Mouse (Mus musculus) macrophage (primary cell): Measurements from ENCODE around the gene Exph5. TPM values are rescaled to one million over a fixed set of nuclear protein-coding genes. Genes with fewer than 3 reads are reported as not detected.

Experiments
- H3K27ac ChIP-seq: fragments of 350-480 bp; formaldehyde crosslinking; 2 replicates; pipeline ENCODE4 v1.9.0; 2021
- H3K36me3 ChIP-seq: fragments of 350-480 bp; formaldehyde crosslinking; 2 replicates; pipeline ENCODE4 v1.9.0; 2021; ENCODE audit errors: inconsistent target
- H3K4me3 ChIP-seq: fragments of 350-480 bp; formaldehyde crosslinking; 2 replicates; pipeline ENCODE4 v1.9.0; 2021; ENCODE audit errors: inconsistent target
- H3K79me2 ChIP-seq: fragments of 350-480 bp; formaldehyde crosslinking; 2 replicates; pipeline ENCODE4 v1.9.0; 2021; ENCODE audit errors: inconsistent target
- WGBS: methylation state at CpG from one replicate; pipeline ENCODE4 v1.1.7; 2026; ENCODE audit warnings: inconsistent platforms; ENCODE audit not compliant: missing documents; 5-methylcytosine and 5-hydroxymethylcytosine counted together
- polyA plus RNA-seq: library from polyadenylated mRNA; stranded (reverse); fragments of 250-400 nt; gene quantifications from 3 replicates; pipeline ENCODE4 v1.2.4, GENCODE M21; 2018; ENCODE audit warnings: inconsistent platforms

Gene Exph5
- polyA plus RNA-seq, 1 experiment from 2014 or later = not detected

DNA sequence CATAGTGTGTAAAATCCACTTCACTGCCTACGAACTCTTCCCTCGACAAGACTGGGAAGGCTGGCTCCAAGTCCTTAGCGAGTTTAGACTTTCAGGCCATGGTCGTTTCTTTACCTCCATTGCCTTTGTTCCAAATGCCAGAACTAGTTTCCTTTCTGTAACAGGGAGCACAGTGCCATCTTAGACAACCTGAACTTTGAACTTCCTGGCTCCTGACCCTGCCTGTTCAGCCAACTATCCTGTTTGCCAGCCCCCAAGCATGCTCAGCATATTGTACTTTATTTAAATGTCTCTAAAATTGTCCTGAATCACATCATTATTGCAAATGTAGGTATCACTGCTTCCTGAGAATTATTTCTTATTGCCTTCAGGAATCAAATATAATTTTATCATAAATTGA is 32.0 kb downstream of the Exph5 start:
- H3K4me3 ChIP-seq = no peak overlapping the region
- H3K36me3 ChIP-seq = no peaks in the 10 kb centered on the region
- no peaks in the 10 kb centered on the region for H3K79me2 ChIP-seq
- WGBS = 93% methylated on average over 4 of the region's 4 CpGs
- H3K27ac ChIP-seq = no peak overlapping the region

DNA sequence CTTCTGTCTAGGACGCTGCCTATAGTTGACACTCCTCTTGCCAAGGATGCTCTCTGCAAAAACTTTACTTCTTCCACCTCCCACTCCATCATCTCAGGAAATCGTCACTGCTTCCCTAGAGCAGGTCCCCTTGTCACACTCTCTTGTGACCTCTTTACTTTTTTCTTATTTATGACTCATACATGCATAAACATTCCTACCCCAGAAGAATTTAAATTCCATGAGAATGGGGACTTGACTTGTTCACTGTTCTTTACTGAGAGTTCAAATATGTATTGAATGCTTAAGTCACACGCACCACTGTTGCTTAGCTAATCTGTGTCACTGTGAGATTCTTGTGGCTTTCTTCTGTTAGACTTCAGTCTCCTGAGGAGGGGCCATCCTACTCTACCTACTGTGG is 33.7 kb downstream of the Exph5 start:
- Histone ChIP-seq H3K27ac (no peak overlapping the region), H3K36me3 (no peaks in the 10 kb centered on the region), H3K79me2 (no peaks in the 10 kb centered on the region), H3K4me3 (no peak overlapping the region)
- 91% methylated on average over 3 of the region's 3 CpGs for WGBS

DNA sequence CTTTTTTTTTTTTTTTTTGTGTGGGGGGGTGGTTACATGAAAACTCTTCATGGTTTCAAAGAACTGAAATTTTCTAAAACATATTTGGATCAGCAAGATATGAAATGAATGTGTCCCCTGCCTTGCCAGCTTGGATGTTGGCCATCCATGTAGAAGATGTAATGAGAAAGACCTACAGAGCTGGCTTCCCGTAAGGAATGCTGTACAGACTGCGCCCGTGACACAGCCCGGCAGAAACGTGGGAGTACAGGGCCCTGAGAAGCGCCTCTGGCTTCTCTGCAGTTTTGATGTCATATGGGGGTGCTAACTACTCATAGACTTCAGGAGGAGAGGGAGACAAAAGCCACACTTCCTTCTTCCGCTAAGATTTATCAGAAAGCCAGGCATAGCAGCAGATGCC is 38.1 kb downstream of the Exph5 start:
- 92% methylated on average over 7 of the region's 7 CpGs for WGBS
- Histone ChIP-seq H3K36me3 (no peaks in the 10 kb centered on the region), H3K4me3 (no peak overlapping the region), H3K27ac (no peak overlapping the region), H3K79me2 (no peaks in the 10 kb centered on the region)

DNA sequence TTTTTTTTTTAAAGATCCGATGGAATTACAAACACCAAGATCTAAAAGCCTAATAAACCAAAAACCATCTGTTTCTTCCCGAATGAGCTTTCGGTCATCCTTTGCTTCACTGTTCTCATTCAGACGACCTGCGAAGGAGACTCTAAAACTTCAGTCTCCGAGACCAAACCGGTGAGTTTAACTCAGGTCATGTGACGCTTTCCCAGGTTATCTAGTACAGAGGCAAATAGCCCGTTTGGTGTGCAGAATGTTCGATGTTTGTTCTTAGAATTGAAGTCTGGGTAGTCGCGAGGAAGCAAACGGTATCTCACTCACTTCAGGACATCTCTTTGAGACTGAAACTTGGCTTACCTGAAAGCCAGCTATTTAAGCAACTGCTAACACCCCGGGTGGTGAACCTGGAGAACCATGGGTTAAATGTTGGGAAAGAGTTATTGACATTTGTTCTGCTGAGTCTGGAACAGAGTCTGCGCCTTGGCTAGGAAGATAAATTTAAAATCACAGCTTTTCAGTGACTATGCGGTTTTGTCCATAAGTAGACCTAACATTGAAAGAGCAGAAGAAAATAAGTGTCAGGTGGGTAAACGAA is 39.0 kb downstream of the Exph5 start:
- Histone ChIP-seq H3K4me3 (no peak overlapping the region), H3K79me2 (no peaks in the 10 kb centered on the region), H3K27ac (no peak overlapping the region), H3K36me3 (no peaks in the 10 kb centered on the region)
- WGBS = 49% methylated on average over 17 of the region's 17 CpGs

DNA sequence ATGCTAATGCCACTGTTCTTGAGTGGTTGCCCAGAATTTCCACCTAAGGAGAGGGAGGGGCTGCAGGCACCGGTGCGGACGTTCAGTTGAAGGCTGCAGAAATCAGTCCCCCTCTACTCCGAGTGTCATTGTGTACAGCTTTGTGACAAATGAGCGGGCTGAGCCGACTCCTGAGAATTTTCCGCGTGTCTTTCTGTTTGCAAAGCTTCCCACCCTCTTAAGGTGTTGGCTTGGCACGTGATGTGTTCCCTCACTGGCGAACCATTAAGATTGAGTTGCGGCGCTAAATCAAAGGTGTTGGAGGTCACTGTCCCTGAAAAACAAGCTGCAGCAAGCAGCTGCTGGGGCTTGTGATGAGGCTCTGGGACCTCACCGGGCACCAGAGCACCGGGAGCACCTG is 39.5 kb downstream of the Exph5 start:
- Histone ChIP-seq H3K27ac (no peak overlapping the region), H3K36me3 (no peaks in the 10 kb centered on the region), H3K79me2 (no peaks in the 10 kb centered on the region), H3K4me3 (no peak overlapping the region; the same call in 1 of the 2 replicates)
- 10% methylated on average over 14 of the region's 14 CpGs for WGBS

DNA sequence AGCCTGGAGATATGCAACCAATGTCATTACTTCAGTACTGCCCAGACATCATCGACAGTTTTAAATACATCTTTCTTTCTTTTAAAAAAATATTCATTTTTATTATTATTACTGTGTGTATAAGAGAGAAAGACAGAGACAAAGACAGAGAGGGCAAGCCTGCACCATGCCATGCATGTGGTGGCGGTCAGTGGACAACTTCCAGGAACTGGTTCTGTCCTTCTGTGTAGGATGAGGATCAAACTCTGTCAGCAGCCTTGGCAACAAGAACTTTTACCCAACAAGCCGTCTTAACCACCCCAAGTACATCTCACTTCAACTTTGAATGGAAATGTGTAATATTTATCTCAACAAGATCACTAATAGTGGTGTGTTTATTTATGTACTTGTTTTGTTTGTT is 40.5 kb downstream of the Exph5 start:
- Histone ChIP-seq H3K36me3 (no peaks in the 10 kb centered on the region), H3K79me2 (no peaks in the 10 kb centered on the region), H3K4me3 (no peak overlapping the region), H3K27ac (no peak overlapping the region)
- WGBS = 89% methylated on average over 3 of the region's 3 CpGs

DNA sequence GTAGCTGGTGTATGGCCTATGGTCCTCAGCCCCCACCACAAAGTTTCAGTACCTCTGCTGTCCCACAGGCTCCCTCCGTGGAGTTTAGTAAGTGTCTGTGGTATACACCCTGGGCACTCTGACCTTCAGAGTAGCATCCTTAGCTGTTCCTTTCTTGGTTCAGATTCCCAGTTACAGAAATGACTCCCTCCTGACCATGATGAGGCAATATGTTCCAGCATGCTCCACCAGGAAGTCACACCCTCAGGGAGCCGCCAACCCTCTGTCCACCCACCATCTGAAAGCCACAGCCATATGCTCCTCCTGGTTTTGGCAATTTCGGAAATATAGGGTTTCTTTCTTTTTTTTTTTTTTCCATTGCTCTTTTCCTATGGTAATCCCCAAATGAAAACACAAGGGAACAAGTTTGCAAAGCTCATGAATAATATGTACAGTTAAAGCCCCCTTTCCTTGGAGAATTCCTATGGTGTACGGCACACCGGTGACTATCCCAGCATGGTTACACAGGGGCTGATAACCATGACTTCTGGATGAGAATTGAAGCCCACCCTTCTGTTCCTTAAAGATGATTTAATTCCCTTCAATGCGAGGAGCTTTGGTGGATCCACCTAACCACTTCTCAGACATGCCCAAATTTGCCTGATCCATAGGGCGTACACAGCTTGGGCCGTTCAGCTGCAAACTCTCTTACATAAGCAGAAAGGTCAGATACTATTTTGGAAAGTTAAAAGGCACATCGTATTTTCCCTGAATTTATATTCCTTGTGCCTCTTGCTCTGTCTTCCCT is 43.4 kb downstream of the Exph5 start:
- Histone ChIP-seq H3K79me2 (no peaks in the 10 kb centered on the region), H3K27ac (no peak overlapping the region), H3K36me3 (no peaks in the 10 kb centered on the region), H3K4me3 (no peak overlapping the region)
- WGBS = 87% methylated on average over 8 of the region's 9 CpGs

DNA sequence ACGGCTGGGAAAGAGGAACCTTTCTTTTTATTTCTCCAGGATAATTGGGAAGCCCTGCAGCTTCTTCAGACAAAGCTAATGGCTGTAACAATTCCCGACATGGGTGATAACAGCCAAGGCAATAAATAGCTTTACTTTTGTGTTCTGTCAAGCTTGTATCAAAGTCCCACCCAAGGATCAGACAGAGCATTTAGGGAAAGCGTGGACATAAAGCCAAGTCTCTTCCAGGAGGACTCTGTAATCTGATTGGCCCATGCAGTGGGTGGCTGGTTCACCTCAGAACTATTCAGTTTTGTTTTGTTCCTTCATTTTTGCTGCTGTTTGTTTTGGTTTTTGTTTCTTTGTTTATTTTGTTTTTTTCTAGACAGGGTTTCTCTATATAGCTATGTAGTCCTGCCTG is 44.3 kb downstream of the Exph5 start:
- Histone ChIP-seq H3K36me3 (no peaks in the 10 kb centered on the region), H3K27ac (no peak overlapping the region), H3K4me3 (no peak overlapping the region), H3K79me2 (no peaks in the 10 kb centered on the region)
- 97% methylated on average over 3 of the region's 3 CpGs for WGBS

DNA sequence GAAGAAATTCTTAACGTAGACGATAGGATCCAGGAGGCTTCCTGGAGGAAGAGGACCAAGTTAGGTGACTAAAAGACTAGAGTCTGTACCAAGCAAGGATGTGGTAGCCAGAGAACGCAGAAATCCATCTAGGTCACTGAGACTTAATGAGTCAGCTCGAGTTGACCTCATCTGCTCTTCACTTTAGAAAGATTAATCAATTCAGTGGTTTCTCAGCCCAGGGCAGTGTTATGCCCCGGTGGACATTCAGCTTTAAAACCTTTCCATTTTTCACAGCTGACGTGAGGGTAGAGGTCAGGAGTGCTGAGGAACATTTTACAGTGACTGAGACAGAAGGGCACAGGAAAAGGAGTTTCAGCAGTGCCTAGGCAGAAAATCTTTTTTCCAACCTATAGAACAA is 44.9 kb downstream of the Exph5 start:
- WGBS = 88% methylated on average over 6 of the region's 6 CpGs
- no peak overlapping the region for H3K27ac ChIP-seq
- H3K4me3 ChIP-seq = no peak overlapping the region
- H3K79me2 ChIP-seq = no peaks in the 10 kb centered on the region
- no peaks in the 10 kb centered on the region for H3K36me3 ChIP-seq

DNA sequence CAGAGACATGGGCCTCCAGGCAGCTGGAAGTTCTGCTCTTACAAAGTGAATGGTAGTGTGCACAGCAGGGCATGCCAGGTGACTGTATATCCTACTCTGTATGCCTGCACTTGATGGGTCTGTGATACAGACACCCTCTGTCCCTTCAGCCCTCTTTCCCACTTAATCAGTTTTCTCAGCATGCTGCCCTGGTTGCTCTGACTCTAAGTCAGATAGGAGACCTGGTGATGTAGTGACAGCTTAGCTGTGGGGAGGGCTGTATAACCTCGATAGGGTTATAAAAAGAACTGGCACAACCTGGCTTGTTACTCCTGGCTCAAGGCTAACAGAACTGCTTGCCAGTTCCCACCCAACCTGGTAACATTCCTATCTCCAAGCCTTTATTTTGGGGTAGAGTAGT is 47.7 kb downstream of the Exph5 start:
- H3K36me3 ChIP-seq = no peaks in the 10 kb centered on the region
- no peaks in the 10 kb centered on the region for H3K79me2 ChIP-seq
- H3K27ac ChIP-seq = no peak overlapping the region
- WGBS = 85% methylated on average over 1 of the region's 1 CpGs
- no peak overlapping the region for H3K4me3 ChIP-seq

DNA sequence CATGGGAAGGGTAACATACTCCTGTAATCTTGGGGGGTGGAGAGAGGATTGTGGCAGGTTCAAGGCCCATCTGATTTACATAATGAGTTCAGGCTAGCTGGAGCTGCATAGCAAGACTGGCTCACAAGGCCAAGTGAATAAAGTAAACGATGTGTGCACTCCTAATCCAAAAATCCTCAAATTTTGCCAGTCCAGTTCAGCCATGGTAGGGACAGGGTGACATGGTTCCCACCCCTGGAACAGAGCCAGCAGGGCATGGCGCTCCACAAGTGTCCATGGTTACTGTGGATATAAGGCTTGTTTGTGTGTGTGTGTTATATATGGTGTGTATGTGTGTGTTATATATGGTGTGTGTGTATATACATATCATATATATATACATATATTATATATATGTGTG is 48.9 kb downstream of the Exph5 start:
- H3K79me2 ChIP-seq = no peaks in the 10 kb centered on the region
- no peak overlapping the region for H3K27ac ChIP-seq
- 90% methylated on average over 2 of the region's 2 CpGs for WGBS
- H3K36me3 ChIP-seq = no peaks in the 10 kb centered on the region
- H3K4me3 ChIP-seq = no peak overlapping the region

DNA sequence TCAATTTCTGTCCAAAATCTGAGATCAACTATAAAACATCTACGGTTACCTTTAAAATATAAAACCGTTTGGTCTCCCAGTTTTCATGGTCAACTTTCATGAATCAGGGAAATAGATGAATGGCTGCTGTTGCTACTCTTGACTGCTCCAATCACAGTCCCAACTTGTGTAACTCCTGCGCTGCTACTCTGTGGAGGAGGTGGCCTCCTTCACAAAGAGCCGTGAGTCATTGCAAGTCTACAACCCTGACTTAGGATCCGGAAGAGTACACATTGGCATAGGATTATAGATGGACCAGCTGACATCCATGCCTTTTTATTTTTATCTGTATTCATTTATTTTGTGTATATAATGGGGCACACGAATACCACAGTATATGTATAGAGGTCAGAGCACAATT is 50.4 kb downstream of the Exph5 start:
- Histone ChIP-seq H3K27ac (no peak overlapping the region), H3K79me2 (no peaks in the 10 kb centered on the region), H3K36me3 (no peaks in the 10 kb centered on the region), H3K4me3 (no peak overlapping the region)
- 94% methylated on average over 6 of the region's 6 CpGs for WGBS

DNA sequence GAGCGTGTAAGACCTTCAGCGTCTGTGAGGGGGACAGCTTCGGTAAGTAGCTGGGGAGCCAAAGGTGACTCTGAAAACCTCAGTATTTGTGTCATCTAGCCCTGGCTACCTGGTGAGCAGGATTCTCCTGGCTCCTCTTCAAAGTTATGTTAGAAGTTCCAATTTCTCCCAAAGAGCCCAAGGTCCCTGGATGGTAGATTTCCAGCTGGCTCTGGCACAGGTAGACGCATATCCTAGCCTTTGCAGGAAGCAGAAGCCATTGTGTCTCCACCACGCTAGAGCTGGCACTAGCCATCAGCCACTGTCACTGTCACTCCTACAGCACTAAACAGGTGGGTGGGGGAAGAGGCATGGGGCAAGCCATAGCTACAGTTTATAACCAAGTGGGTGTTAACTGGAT is 51.7 kb downstream of the Exph5 start:
- no peaks in the 10 kb centered on the region for H3K36me3 ChIP-seq
- H3K4me3 ChIP-seq = no peak overlapping the region
- no peak overlapping the region for H3K27ac ChIP-seq
- no peaks in the 10 kb centered on the region for H3K79me2 ChIP-seq
- 98% methylated on average over 5 of the region's 5 CpGs for WGBS

DNA sequence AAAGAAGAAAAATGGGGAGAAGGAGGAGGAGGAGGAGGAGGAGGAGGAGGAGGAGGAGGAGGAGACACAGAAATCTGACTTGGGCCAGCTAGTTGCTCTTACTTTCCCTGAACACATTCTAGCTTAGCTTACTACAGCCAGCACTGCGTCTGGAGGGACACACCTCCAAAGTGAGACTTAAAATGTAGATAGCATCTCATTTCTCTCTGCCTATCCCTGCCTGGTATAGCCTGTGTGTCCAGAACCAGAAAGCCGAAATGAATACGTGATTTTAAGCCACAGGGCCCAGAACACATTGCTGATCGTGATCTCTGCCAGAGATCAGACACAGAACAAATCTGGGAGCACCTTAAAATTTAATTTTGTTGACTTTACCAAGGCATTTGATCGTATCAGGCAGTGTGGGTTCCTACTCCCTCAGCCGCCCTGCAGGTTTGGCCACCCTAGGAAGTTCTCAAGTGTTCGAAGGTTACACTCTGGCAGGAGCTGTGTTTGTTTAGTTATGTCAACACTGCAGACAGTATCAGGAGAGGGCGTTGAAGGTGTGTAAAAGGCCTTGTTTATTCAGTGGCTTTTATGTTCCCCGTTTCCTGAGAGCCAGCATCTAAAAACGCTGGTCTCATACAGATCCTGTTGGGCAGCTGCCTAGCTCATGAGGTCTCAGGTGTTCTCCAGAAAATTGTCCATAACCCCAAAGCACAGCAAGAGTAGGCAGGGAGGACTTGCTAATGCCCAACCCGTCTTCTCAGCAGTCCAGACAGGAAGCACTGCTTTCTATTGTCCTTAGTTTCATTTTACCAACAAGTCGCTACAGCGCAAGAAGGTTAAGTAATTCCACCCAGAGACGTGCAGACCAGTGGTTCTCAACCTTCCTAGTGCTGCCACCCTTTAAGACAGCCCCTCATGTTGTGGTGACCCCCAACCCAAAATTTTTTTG is 55.0 kb downstream of the Exph5 start:
- Histone ChIP-seq H3K4me3 (peak overlapping the region; percentile 4; the same call in 1 of the 2 replicates), H3K36me3 (no peaks in the 10 kb centered on the region), H3K27ac (no peak overlapping the region), H3K79me2 (no peaks in the 10 kb centered on the region)
- WGBS = 36% methylated on average over 14 of the region's 14 CpGs

DNA sequence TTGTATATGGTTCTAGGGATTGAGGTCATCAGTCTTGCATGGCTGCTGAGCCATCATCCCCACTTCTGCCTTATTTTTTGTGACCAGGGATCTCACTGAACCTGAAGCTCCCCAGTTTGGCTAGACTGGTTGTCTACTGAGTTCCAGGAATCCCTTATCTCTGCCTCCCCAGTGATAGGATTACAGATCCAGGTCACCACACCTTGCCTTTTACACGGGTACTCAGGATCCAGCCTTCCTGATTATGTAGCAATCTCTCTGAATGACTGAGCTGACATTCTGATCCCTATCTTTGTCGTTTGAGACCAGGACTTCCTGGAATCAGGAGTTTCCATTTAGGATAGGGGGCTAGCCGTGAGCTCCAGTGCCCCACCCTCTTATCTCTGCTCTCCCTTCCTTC is 69.9 kb downstream of the Exph5 start:
- H3K36me3 ChIP-seq = no peaks in the 10 kb centered on the region
- H3K27ac ChIP-seq = no peak overlapping the region
- 73% methylated on average over 3 of the region's 3 CpGs for WGBS
- no peak overlapping the region for H3K4me3 ChIP-seq
- no peaks in the 10 kb centered on the region for H3K79me2 ChIP-seq
